Comparison of ENCODE assay signal across 14 mouse cellular contexts in the genomic region with DNA sequence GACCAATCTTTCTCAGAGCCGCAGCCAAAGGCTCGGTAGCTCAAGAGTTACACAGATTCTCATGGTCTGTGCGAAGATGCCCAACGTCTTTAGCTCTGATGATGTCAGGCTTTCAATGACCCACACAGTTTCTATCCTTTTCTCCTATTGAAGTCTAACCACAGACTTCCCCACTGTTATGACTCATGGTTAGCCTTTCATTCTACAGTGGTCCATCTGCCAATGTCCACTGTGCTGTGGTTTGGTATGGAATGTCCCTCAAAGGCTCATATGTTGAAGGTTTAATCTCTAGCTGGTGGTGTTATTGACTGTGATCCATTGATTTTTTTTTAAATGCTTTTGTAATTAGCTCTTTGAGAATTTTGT.
"Had no signal": no experiment of that assay in that cellular context is flagged by ENCODE, and none has a peak within 500 bp of the region (broad histone marks: within the 10 kb centered on the region; RNA-seq: fewer than 3 reads in every experiment).

No protein-coding gene starts in this region.

- H3K4me3 ChIP-seq: layer of hippocampus, adult 2 months; limb, embryonic 13.5 days; midbrain, embryonic 13.5 days; neural tube, embryonic 12.5 days; stomach, embryonic 15.5 days had no signal

- H3K4me1 ChIP-seq: limb, embryonic 13.5 days; midbrain, embryonic 13.5 days; neural tube, embryonic 12.5 days; stomach, embryonic 15.5 days had no signal

- H3K9ac ChIP-seq: limb, embryonic 13.5 days; liver, embryonic 14.5 days; midbrain, embryonic 13.5 days; neural tube, embryonic 12.5 days; stomach, embryonic 15.5 days had no signal

- H3K36me3 ChIP-seq: limb, embryonic 13.5 days; midbrain, embryonic 13.5 days; neural tube, embryonic 12.5 days; stomach, embryonic 15.5 days had no signal

- H3K9me3 ChIP-seq: limb, embryonic 13.5 days; midbrain, embryonic 13.5 days; neural tube, embryonic 12.5 days; stomach, embryonic 15.5 days had no signal

- DNase-seq: kidney, postnatal 10 days; kidney, postnatal 4 days; left cerebral cortex, postnatal 4 days; lung, adult 2 months; lung, postnatal 36 days; right cerebral cortex, postnatal 14 days; thymus, postnatal 14 days had no signal

- H3K27ac ChIP-seq: layer of hippocampus, adult 2 months; limb, embryonic 13.5 days; liver, embryonic 14.5 days; midbrain, embryonic 13.5 days; neural tube, embryonic 12.5 days; stomach, embryonic 15.5 days had no signal

- ATAC-seq: lung, postnatal 0 days; midbrain, embryonic 13.5 days had no signal

- H3K4me2 ChIP-seq: limb, embryonic 13.5 days; midbrain, embryonic 13.5 days; neural tube, embryonic 12.5 days; stomach, embryonic 15.5 days had no signal

- H3K27me3 ChIP-seq: limb, embryonic 13.5 days; midbrain, embryonic 13.5 days; neural tube, embryonic 12.5 days; stomach, embryonic 15.5 days had no signal
